ENCODE assay signal across 8 mouse cellular contexts in genomic region chr9:55110059-55110834, GRCm38 (mm10). TPM values are rescaled to one million over a fixed set of nuclear protein-coding genes. Genes with fewer than 3 reads are reported as not detected.
A peak's percentile ranks its signal among the peaks of the same experiment; 100 is the strongest.
DNase-seq lines count a peak whose midpoint lies in the region; ATAC-seq lines count a peak whose summit lies in the region.

No protein-coding gene starts in this region.

- DNase-seq in adrenal gland, adult 18-20 months (ENCODE audit: low spot score in 2 of 2) = peak; percentile 75 to 81
- DNase-seq in embryo, embryonic 11 days = peak; percentile 92
- DNase-seq in gastrocnemius, postnatal 25 days = peak; percentile 75
- peak; percentile 89 for DNase-seq in intestine, embryonic 14.5 days (ENCODE audit: low spot score)
- DNase-seq in left cerebral cortex, postnatal 10 days (ENCODE audit: extremely low spot score in 1 of 2, low spot score in 2 of 2) = peak; percentile 79 to 87
- DNase-seq in mesoderm, embryonic 11.5 days (ENCODE audit: low read depth, low spot score) = peak; percentile 92
- peak; percentile 62 to 75 for DNase-seq in right cerebral cortex, postnatal 36 days (ENCODE audit: low spot score in 2 of 2)
- peak; percentile 70 to 82 for DNase-seq in urinary bladder, postnatal 4 days (ENCODE audit: low spot score in 2 of 2)

- intact Hi-C loops in left cerebral cortex, postnatal 10 days (cut with DNase I) = loop anchor here (2.0 to 5.0 kb wide), 3 partner anchors 87 to 373 kb away; no protein-coding TSS in a partner anchor

- no peaks in the 10 kb centered on the region for H3K9me3 ChIP-seq in intestine, embryonic 14.5 days (ENCODE audit: control insufficient read depth, low read length)

- no peaks in the 10 kb centered on the region for H3K36me3 ChIP-seq in intestine, embryonic 14.5 days (ENCODE audit: control insufficient read depth, insufficient read depth, low read length)

- H3K27ac ChIP-seq in intestine, embryonic 14.5 days (ENCODE audit: low read depth) = no peak overlapping the region

- peak; percentile 89 for ATAC-seq in intestine, embryonic 14.5 days (replicated peaks; ENCODE audit: low FRiP score, low TSS enrichment, low read depth)

- WGBS in intestine, embryonic 14.5 days = 30% methylated on average over 16 of the region's 16 CpGs

- H3K4me2 ChIP-seq in intestine, embryonic 14.5 days (ENCODE audit: low read length) = no peak overlapping the region

- no peak overlapping the region for H3K9ac ChIP-seq in intestine, embryonic 14.5 days (ENCODE audit: low read length)

- H3K4me1 ChIP-seq in intestine, embryonic 14.5 days (replicated peaks; ENCODE audit: control insufficient read depth, insufficient read depth, low read length) = no peaks in the 10 kb centered on the region

- no peaks in the 10 kb centered on the region for H3K27me3 ChIP-seq in intestine, embryonic 14.5 days (replicated peaks; ENCODE audit: control insufficient read depth, insufficient read depth, low read length)

- H3K4me3 ChIP-seq in intestine, embryonic 14.5 days (ENCODE audit: low read depth, low read length) = no peak overlapping the region

RNA-seq across cellular contexts. Expression of gene Ube2q2, which starts 38.4 kb away (rescaled TPM):
- 10 to 100 TPM; 49.9 to 62.1 TPM for total RNA-seq in adrenal gland, adult 18-20 months (2021)
- 10 to 100 TPM; 27.2 to 31.4 TPM for total RNA-seq in gastrocnemius, postnatal 25 days (2021)
- polyA plus RNA-seq in intestine, embryonic 14.5 days (2014; fragmentation: Nextera tagmentation; extraction: Ambion mirVana) = 33.2 and 33.8 TPM in 2 replicates
- total RNA-seq in left cerebral cortex, postnatal 10 days (2021) = 10 to 100 TPM; 45.5 to 47.8 TPM
